Mouse (Mus musculus) cortical plate, adult 2 months (tissue): ENCODE results near the gene Urad. TPM values are rescaled to one million over a fixed set of nuclear protein-coding genes. Genes with fewer than 3 reads are reported as not detected.
A peak's percentile ranks its signal among the peaks of the same experiment; 100 is the strongest.

ENCODE experiments used
- H3K27ac ChIP-seq: fragments of 200-500 bp; 2 replicates; pipeline ENCODE4 v1.5.1; 2012; ENCODE audit warnings: low read length, control low read depth, inconsistent platforms; ENCODE audit not compliant: insufficient read depth
- H3K4me1 ChIP-seq: fragments of 200-500 bp; 2 replicates; pipeline ENCODE4 v1.6.1; 2011; ENCODE audit warnings: low read length; ENCODE audit not compliant: control insufficient read depth, insufficient read depth
- H3K4me3 ChIP-seq: fragments of 200-500 bp; 2 replicates; pipeline ENCODE4 v1.5.1; 2011; ENCODE audit warnings: mild to moderate bottlenecking, low read length, control low read depth; ENCODE audit not compliant: insufficient read depth
- CTCF ChIP-seq: fragments of 200-500 bp; IDR thresholded peaks from 2 replicates; pipeline ENCODE4 v1.5.1; 2011; ENCODE audit warnings: mild to moderate bottlenecking, control low read depth, low read length; ENCODE audit not compliant: insufficient read depth; ENCODE audit errors: extremely low read depth
- POLR2A ChIP-seq: fragments of 200-500 bp; IDR thresholded peaks from 2 replicates; pipeline ENCODE4 v1.6.1; 2011; ENCODE audit warnings: mild to moderate bottlenecking, low read length, control low read depth; ENCODE audit not compliant: insufficient read depth; ENCODE audit errors: extremely low read depth
- polyA plus RNA-seq: library from polyadenylated mRNA; depleted of rRNA; stranded (reverse); fragments of >200 nt; gene quantifications from 2 replicates; pipeline ENCODE4 v1.2.3, GENCODE M21; 2012; rRNA removed

Urad gene
- polyA plus RNA-seq = not detected in 2 replicates

- H3K4me3 ChIP-seq = no peak within 1 kb of the TSS
- H3K4me1 ChIP-seq = no peaks in the 10 kb centered on the region
- H3K27ac ChIP-seq = no peak within 1 kb of the TSS
- no peak for TF ChIP-seq POLR2A
- TF ChIP-seq CTCF = no peak
These were observed at the start of gene Urad for GRCm38 (mm10) chr5:147322183-147322582. Gene Urad (minus strand): TSS chr5:147322440.

GRCm38 (mm10) chr5:147370276-147370675, 48.0 kb upstream of the Urad start:
- Histone ChIP-seq H3K4me3 (no peak overlapping the region), H3K4me1 (no peaks in the 10 kb centered on the region; the same call in 1 of the 2 replicates), H3K27ac (no peak overlapping the region)
- TF ChIP-seq POLR2A (no peak), CTCF (no peak)

- H3K27ac ChIP-seq = no peak overlapping the region
- no peak overlapping the region for H3K4me3 ChIP-seq
- TF ChIP-seq POLR2A = no peak
- TF ChIP-seq CTCF = no peak
- no peaks in the 10 kb centered on the region; the same call in 1 of the 2 replicates for H3K4me1 ChIP-seq
These were observed 46.0 kb upstream of the Urad start for GRCm38 (mm10) chr5:147368221-147368620.

- Histone ChIP-seq H3K4me3 (no peak overlapping the region), H3K27ac (no peak overlapping the region), H3K4me1 (no peaks in the 10 kb centered on the region; the same call in 1 of the 2 replicates)
- no peak for TF ChIP-seq POLR2A
- TF ChIP-seq CTCF = no peak
These were observed 43.9 kb upstream of the Urad start for GRCm38 (mm10) chr5:147365995-147366765.

- Histone ChIP-seq H3K27ac (no peak overlapping the region), H3K4me1 (no peaks in the 10 kb centered on the region), H3K4me3 (no peak overlapping the region)
- TF ChIP-seq POLR2A = no peak
- TF ChIP-seq CTCF = no peak
These were observed 40.8 kb upstream of the Urad start for GRCm38 (mm10) chr5:147363054-147363453.

- Histone ChIP-seq H3K27ac (no peak overlapping the region), H3K4me1 (no peaks in the 10 kb centered on the region), H3K4me3 (no peak overlapping the region)
- TF ChIP-seq CTCF = no peak
- TF ChIP-seq POLR2A = no peak
These were observed 36.2 kb upstream of the Urad start for GRCm38 (mm10) chr5:147358481-147358880.

GRCm38 (mm10) chr5:147357536-147357935, 35.3 kb upstream of the Urad start:
- Histone ChIP-seq H3K4me1 (no peaks in the 10 kb centered on the region), H3K4me3 (no peak overlapping the region), H3K27ac (no peak overlapping the region)
- TF ChIP-seq POLR2A (no peak), CTCF (peak; percentile 40)

GRCm38 (mm10) chr5:147356260-147357055, 34.2 kb upstream of the Urad start:
- H3K27ac ChIP-seq = no peak overlapping the region
- H3K4me1 ChIP-seq = no peaks in the 10 kb centered on the region
- TF ChIP-seq POLR2A (no peak), CTCF (no peak)
- H3K4me3 ChIP-seq = no peak overlapping the region

GRCm38 (mm10) chr5:147355788-147356187, 33.5 kb upstream of the Urad start:
- H3K4me3 ChIP-seq = no peak overlapping the region
- no peak overlapping the region for H3K27ac ChIP-seq
- TF ChIP-seq CTCF (no peak), POLR2A (no peak)
- H3K4me1 ChIP-seq = no peaks in the 10 kb centered on the region
